Mouse (Mus musculus): Measurements from ENCODE around the gene Spint2. TPM values are rescaled to one million over a fixed set of nuclear protein-coding genes. Genes with fewer than 3 reads are reported as not detected.

Gene Spint2
- polyA plus RNA-seq, 1 experiment from 2014 or later: 116 TPM

DNA sequence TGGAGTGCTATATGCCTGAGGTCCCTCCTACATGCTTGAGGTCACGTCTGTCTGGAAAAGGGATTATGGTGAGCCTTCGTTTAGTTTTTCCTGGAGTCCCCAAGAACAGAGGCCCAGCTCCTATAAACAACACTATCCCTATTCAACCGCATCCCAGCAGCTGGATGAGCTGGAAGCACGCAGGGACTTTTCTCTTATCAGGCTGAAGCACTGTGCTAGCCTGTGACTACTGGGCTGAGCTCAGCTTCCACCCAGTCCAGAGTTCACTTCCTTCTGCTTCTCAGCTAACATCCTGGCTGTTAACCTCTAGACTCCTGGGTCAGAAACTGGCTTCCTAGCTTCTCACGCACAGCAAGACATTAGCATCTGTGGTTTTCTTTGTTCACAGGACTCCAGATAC lies 27.9 kb downstream of the Spint2 start:
- 47% methylated on average over 5 of the region's 5 CpGs for WGBS
- no peak overlapping the region for H3K4me2 ChIP-seq (ENCODE audit: low read depth, low read length)
- no peak overlapping the region for H3K27ac ChIP-seq (ENCODE audit: low read length)
- no peak for ATAC-seq (replicated peaks; ENCODE audit: extremely low read depth, insufficient read depth, low FRiP score)
- peaks cover 3% of the 10 kb centered on the region; the same call in 1 of the 2 replicates for H3K4me1 ChIP-seq (ENCODE audit: control insufficient read depth, insufficient read depth, low read length)
- H3K9ac ChIP-seq (ENCODE audit: low read length): no peak overlapping the region
- no peaks in the 10 kb centered on the region for H3K36me3 ChIP-seq (ENCODE audit: control insufficient read depth, insufficient read depth)
- no peaks in the 10 kb centered on the region for H3K27me3 ChIP-seq (ENCODE audit: control insufficient read depth, insufficient read depth, low read length)
- H3K9me3 ChIP-seq (replicated peaks; ENCODE audit: control insufficient read depth, low read length): no peaks in the 10 kb centered on the region
- no peak overlapping the region for H3K4me3 ChIP-seq (ENCODE audit: low read length)

DNA sequence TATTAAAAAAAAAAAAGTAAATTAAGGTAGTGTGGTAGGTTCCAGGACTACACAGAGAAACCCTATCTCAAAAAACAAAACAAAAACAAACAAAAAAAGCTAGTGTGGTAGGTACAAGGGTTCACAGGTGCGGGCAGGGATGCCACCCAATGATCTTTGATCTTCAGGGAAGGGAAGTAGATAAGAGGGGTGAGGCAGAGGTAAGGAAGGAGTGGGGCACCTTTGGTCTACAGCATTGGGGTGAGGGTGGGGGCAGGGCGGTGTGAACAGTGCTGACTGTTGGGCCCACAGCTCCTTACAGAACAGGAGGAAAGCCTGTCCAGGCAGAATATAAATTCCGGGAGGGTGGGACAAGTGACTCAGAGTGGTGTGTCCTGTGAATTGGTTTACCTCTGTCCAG lies 30.5 kb downstream of the Spint2 start:
- ATAC-seq (replicated peaks; ENCODE audit: extremely low read depth, insufficient read depth, low FRiP score): no peak
- no peaks in the 10 kb centered on the region for H3K27me3 ChIP-seq (ENCODE audit: control insufficient read depth, insufficient read depth, low read length)
- H3K4me1 ChIP-seq (ENCODE audit: control insufficient read depth, insufficient read depth, low read length): peaks cover 9% of the 10 kb centered on the region
- peaks cover 1% of the 10 kb centered on the region; the same call in 1 of the 2 replicates for H3K36me3 ChIP-seq (ENCODE audit: control insufficient read depth, insufficient read depth)
- no peaks in the 10 kb centered on the region for H3K9me3 ChIP-seq (replicated peaks; ENCODE audit: control insufficient read depth, low read length)
- H3K4me3 ChIP-seq (ENCODE audit: low read length): no peak overlapping the region
- WGBS: 68% methylated on average over 3 of the region's 3 CpGs
- H3K27ac ChIP-seq (ENCODE audit: low read length): no peak overlapping the region
- H3K4me2 ChIP-seq (ENCODE audit: low read depth, low read length): no peak overlapping the region
- H3K9ac ChIP-seq (ENCODE audit: low read length): no peak overlapping the region

DNA sequence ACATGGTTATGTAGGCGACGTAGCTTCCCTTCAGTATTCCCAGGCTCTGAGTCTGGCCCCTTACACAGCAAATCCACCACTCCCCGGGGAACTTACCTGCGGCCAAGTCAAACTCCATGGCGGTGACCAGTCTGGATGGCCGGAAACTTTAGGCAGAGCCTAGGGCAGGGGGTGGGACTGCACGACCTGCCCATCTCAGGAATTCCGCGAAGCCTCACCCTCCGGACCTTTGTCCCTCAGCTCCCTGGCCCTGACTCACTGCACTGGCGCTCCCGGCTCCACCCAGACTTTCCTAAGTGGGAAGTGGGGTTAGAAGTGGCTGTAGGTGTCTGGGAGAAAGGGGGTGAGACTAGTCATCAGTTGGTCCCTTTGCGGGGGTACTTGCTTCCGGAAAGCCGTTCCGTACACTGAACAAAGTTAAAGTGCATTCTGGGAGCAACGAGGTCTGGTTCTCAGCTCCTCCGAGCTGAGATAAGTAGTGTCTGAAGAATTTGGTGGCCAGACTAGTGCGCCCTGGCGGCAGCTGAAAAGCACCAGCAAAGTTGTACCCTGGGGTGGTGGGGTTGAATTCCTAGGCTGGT lies 33.4 kb downstream of the Spint2 start, which contains the start of gene 2200002D01Rik:
Gene 2200002D01Rik (minus strand): TSS at position 206 of the 581 bp plus-strand sequence.
- peak within 1 kb of the TSS; percentile 70 for H3K9ac ChIP-seq (ENCODE audit: low read length)
- ATAC-seq (replicated peaks; ENCODE audit: extremely low read depth, insufficient read depth, low FRiP score): peak; percentile 14; the same call in 1 of the 2 replicates
- no peaks in the 10 kb centered on the region for H3K27me3 ChIP-seq (ENCODE audit: control insufficient read depth, insufficient read depth, low read length)
- H3K4me3 ChIP-seq (ENCODE audit: low read length): peak within 1 kb of the TSS; percentile 49
- H3K36me3 ChIP-seq (ENCODE audit: control insufficient read depth, insufficient read depth): peaks cover 16% of the 10 kb centered on the region
- no peaks in the 10 kb centered on the region for H3K9me3 ChIP-seq (replicated peaks; ENCODE audit: control insufficient read depth, low read length)
- peak within 1 kb of the TSS; percentile 85 for H3K4me2 ChIP-seq (ENCODE audit: low read depth, low read length)
- WGBS: 10% methylated on average over 20 of the region's 20 CpGs
- H3K27ac ChIP-seq (ENCODE audit: low read length): peak within 1 kb of the TSS; percentile 17; the same call in 1 of the 2 replicates
- peaks cover 9% of the 10 kb centered on the region for H3K4me1 ChIP-seq (ENCODE audit: control insufficient read depth, insufficient read depth, low read length)

- Histone ChIP-seq H3K27ac (ENCODE audit: low read length) (0 out of 2 replicates have a peak overlapping the region, but pooled peaks have one; percentile 17), H3K9me3 (replicated peaks; ENCODE audit: control insufficient read depth, low read length) (no peaks in the 10 kb centered on the region), H3K9ac (ENCODE audit: low read length) (peak overlapping the region; percentile 70), H3K27me3 (ENCODE audit: control insufficient read depth, insufficient read depth, low read length) (no peaks in the 10 kb centered on the region), H3K4me2 (ENCODE audit: low read depth, low read length) (peak overlapping the region; percentile 85), H3K36me3 (ENCODE audit: control insufficient read depth, insufficient read depth) (peaks cover 16% of the 10 kb centered on the region), H3K4me3 (ENCODE audit: low read length) (peak overlapping the region; percentile 49), H3K4me1 (ENCODE audit: control insufficient read depth, insufficient read depth, low read length) (peaks cover 9% of the 10 kb centered on the region)
- 16% methylated on average over 19 of the region's 19 CpGs for WGBS
- ATAC-seq (replicated peaks; ENCODE audit: extremely low read depth, insufficient read depth, low FRiP score): peak; percentile 4; the same call in 1 of the 2 replicates
Observed at GRCm38 (mm10) chr7:29247706-29248105, 34.0 kb downstream of the Spint2 start.

DNA sequence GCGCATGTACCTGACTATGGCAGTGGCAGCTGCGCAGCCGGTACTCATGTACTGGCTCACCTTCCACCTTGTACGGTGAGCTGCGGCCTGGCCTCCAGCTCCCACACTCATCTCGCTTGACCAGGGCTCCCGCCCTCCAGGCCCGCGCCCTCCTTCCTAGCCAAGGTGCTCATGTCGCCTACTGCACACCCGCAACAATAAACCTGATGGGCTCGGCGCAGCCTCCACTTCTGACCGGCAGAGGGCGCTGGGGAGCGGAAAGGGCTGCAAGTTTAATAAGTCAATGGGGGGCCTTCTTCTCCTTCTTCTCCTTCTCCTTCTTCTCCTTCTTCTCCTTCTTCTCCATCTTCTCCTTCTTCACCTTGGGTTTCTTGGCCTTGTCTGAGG lies 34.4 kb downstream of the Spint2 start:
- peaks cover 9% of the 10 kb centered on the region for H3K4me1 ChIP-seq (ENCODE audit: control insufficient read depth, insufficient read depth, low read length)
- no peaks in the 10 kb centered on the region for H3K27me3 ChIP-seq (ENCODE audit: control insufficient read depth, insufficient read depth, low read length)
- no peak for ATAC-seq (replicated peaks; ENCODE audit: extremely low read depth, insufficient read depth, low FRiP score)
- H3K36me3 ChIP-seq (ENCODE audit: control insufficient read depth, insufficient read depth): peaks cover 16% of the 10 kb centered on the region
- no peak overlapping the region for H3K27ac ChIP-seq (ENCODE audit: low read length)
- WGBS: 27% methylated on average over 16 of the region's 16 CpGs
- no peaks in the 10 kb centered on the region for H3K9me3 ChIP-seq (replicated peaks; ENCODE audit: control insufficient read depth, low read length)
- H3K9ac ChIP-seq (ENCODE audit: low read length): peak overlapping the region; percentile 70
- peak overlapping the region; percentile 49 for H3K4me3 ChIP-seq (ENCODE audit: low read length)
- peak overlapping the region; percentile 85 for H3K4me2 ChIP-seq (ENCODE audit: low read depth, low read length)

- Histone ChIP-seq H3K9ac (ENCODE audit: low read length) (no peak overlapping the region), H3K36me3 (ENCODE audit: control insufficient read depth, insufficient read depth) (peaks cover 16% of the 10 kb centered on the region), H3K27ac (ENCODE audit: low read length) (no peak overlapping the region), H3K4me2 (ENCODE audit: low read depth, low read length) (no peak overlapping the region), H3K4me1 (ENCODE audit: control insufficient read depth, insufficient read depth, low read length) (peaks cover 9% of the 10 kb centered on the region), H3K4me3 (ENCODE audit: low read length) (no peak overlapping the region), H3K9me3 (replicated peaks; ENCODE audit: control insufficient read depth, low read length) (no peaks in the 10 kb centered on the region), H3K27me3 (ENCODE audit: control insufficient read depth, insufficient read depth, low read length) (no peaks in the 10 kb centered on the region)
- WGBS: 82% methylated on average over 21 of the region's 21 CpGs
- ATAC-seq (replicated peaks; ENCODE audit: extremely low read depth, insufficient read depth, low FRiP score): no peak
Observed at GRCm38 (mm10) chr7:29246619-29247313, 34.9 kb downstream of the Spint2 start.

- WGBS: 70% methylated on average over 5 of the region's 5 CpGs
- Histone ChIP-seq H3K4me3 (ENCODE audit: low read length) (no peak overlapping the region), H3K36me3 (ENCODE audit: control insufficient read depth, insufficient read depth) (peaks cover 16% of the 10 kb centered on the region), H3K4me2 (ENCODE audit: low read depth, low read length) (no peak overlapping the region), H3K9me3 (replicated peaks; ENCODE audit: control insufficient read depth, low read length) (no peaks in the 10 kb centered on the region), H3K9ac (ENCODE audit: low read length) (no peak overlapping the region), H3K4me1 (ENCODE audit: control insufficient read depth, insufficient read depth, low read length) (peaks cover 9% of the 10 kb centered on the region), H3K27ac (ENCODE audit: low read length) (no peak overlapping the region), H3K27me3 (ENCODE audit: control insufficient read depth, insufficient read depth, low read length) (no peaks in the 10 kb centered on the region)
- no peak for ATAC-seq (replicated peaks; ENCODE audit: extremely low read depth, insufficient read depth, low FRiP score)
Observed at GRCm38 (mm10) chr7:29246015-29246414, 35.7 kb downstream of the Spint2 start.

GRCm38 (mm10) chr7:29244732-29245416 lies 36.8 kb downstream of the Spint2 start:
- H3K4me2 ChIP-seq (ENCODE audit: low read depth, low read length): no peak overlapping the region
- no peak overlapping the region for H3K4me3 ChIP-seq (ENCODE audit: low read length)
- H3K9me3 ChIP-seq (replicated peaks; ENCODE audit: control insufficient read depth, low read length): no peaks in the 10 kb centered on the region
- 78% methylated on average over 7 of the region's 7 CpGs for WGBS
- H3K36me3 ChIP-seq (ENCODE audit: control insufficient read depth, insufficient read depth): peaks cover 16% of the 10 kb centered on the region
- no peak for ATAC-seq (replicated peaks; ENCODE audit: extremely low read depth, insufficient read depth, low FRiP score)
- H3K4me1 ChIP-seq (ENCODE audit: control insufficient read depth, insufficient read depth, low read length): peaks cover 9% of the 10 kb centered on the region
- no peaks in the 10 kb centered on the region for H3K27me3 ChIP-seq (ENCODE audit: control insufficient read depth, insufficient read depth, low read length)
- H3K27ac ChIP-seq (ENCODE audit: low read length): no peak overlapping the region
- H3K9ac ChIP-seq (ENCODE audit: low read length): no peak overlapping the region

Data from heart, embryonic 16.5 days (tissue).